Mouse (Mus musculus) olfactory bulb, adult 2 months (tissue): ENCODE results near the gene Adamtsl3.

Experiments
- CTCF ChIP-seq: fragments of 200-500 bp; IDR thresholded peaks from 2 replicates; pipeline ENCODE4 v1.5.1; 2012; ENCODE audit warnings: low read depth, mild to moderate bottlenecking, low read length, moderate library complexity; ENCODE audit not compliant: insufficient read depth
- POLR2A ChIP-seq: fragments of 200-500 bp; IDR thresholded peaks from 2 replicates; pipeline ENCODE4 v1.6.1; 2012; ENCODE audit warnings: mild to moderate bottlenecking, low read depth, low read length, moderate library complexity; ENCODE audit not compliant: insufficient read depth

GRCm38 (mm10) chr7:82422561-82422960 is 87.1 kb downstream of the Adamtsl3 start:
- TF ChIP-seq CTCF (no peak), POLR2A (no peak)
